ENCODE assay signal across 10 mouse cellular contexts in genomic region chr1:52430606-52431005, GRCm38 (mm10).
"Had no signal": no experiment of that assay in that cellular context is flagged by ENCODE, and none has a peak within 500 bp of the region (broad histone marks: within the 10 kb centered on the region; RNA-seq: fewer than 3 reads in every experiment).

No protein-coding gene starts in this region.

- H3K27ac ChIP-seq: limb, embryonic 12.5 days; liver, embryonic 13.5 days; midbrain, embryonic 13.5 days had no signal

- H3K4me3 ChIP-seq: limb, embryonic 12.5 days; liver, embryonic 13.5 days; midbrain, embryonic 13.5 days had no signal

- DNase-seq: kidney, adult 8-10 months; kidney, postnatal 25 days; layer of hippocampus, adult 9-11 months; layer of hippocampus, postnatal 36 days; liver; liver, embryonic 13.5 days; lung, adult 18-20 months had no signal

- H3K9ac ChIP-seq: limb, embryonic 12.5 days; liver, embryonic 13.5 days; midbrain, embryonic 13.5 days had no signal

- ATAC-seq: intestine, postnatal 0 days; midbrain, embryonic 13.5 days had no signal

- H3K4me1 ChIP-seq: limb, embryonic 12.5 days; midbrain, embryonic 13.5 days had no signal

- H3K36me3 ChIP-seq: limb, embryonic 12.5 days; liver, embryonic 13.5 days; midbrain, embryonic 13.5 days had no signal

- H3K27me3 ChIP-seq: limb, embryonic 12.5 days; liver, embryonic 13.5 days; midbrain, embryonic 13.5 days had no signal

- H3K4me2 ChIP-seq: limb, embryonic 12.5 days; liver, embryonic 13.5 days; midbrain, embryonic 13.5 days had no signal

- H3K9me3 ChIP-seq: limb, embryonic 12.5 days; liver, embryonic 13.5 days; midbrain, embryonic 13.5 days had no signal
